Mouse (Mus musculus) C2C12 (cell line): ENCODE results near the gene Kank1. TPM values are rescaled to one million over a fixed set of nuclear protein-coding genes. Genes with fewer than 3 reads are reported as not detected.

Experiments
- H3K27me3 ChIP-seq: one replicate; pipeline ENCODE4 v1.6.1; 2011; ENCODE audit not compliant: control insufficient read depth, insufficient read depth, insufficient read length
- H3K36me3 ChIP-seq: one replicate; pipeline ENCODE4 v1.6.1; 2011; ENCODE audit not compliant: control insufficient read depth, insufficient read depth
- H3K4me3 ChIP-seq: one replicate; pipeline ENCODE4 v1.5.1; 2011; ENCODE audit warnings: mild to moderate bottlenecking, control low read depth; ENCODE audit not compliant: poor library complexity, insufficient read depth, severe bottlenecking
- H3K79me2 ChIP-seq: one replicate; pipeline ENCODE4 v1.6.1; 2011; ENCODE audit not compliant: control insufficient read depth, insufficient read depth
- H3K79me3 ChIP-seq: one replicate; pipeline ENCODE4 v1.6.1; 2011; ENCODE audit warnings: low read depth, control low read depth
- H3ac ChIP-seq: one replicate; pipeline ENCODE3; 2011; ENCODE audit warnings: low read depth; ENCODE audit not compliant: control insufficient read depth, insufficient read length
- CEBPB ChIP-seq: IDR thresholded peaks from one replicate; pipeline ENCODE4 v1.6.1; 2011; ENCODE audit warnings: low read depth, mild to moderate bottlenecking, control low read depth, moderate library complexity
- CTCF ChIP-seq: IDR thresholded peaks from one replicate; pipeline ENCODE4 v1.5.1; 2011; ENCODE audit not compliant: control insufficient read depth, insufficient read depth, insufficient read length
- FOSL1 ChIP-seq: IDR thresholded peaks from one replicate; pipeline ENCODE4 v1.8.0; 2011; ENCODE audit warnings: mild to moderate bottlenecking, low read length; ENCODE audit not compliant: poor library complexity, insufficient read depth, severe bottlenecking
- MAX ChIP-seq: IDR thresholded peaks from one replicate; pipeline ENCODE4 v1.6.1; 2011; ENCODE audit warnings: mild to moderate bottlenecking, control low read depth
- MYOD1 ChIP-seq: IDR thresholded peaks from one replicate; pipeline ENCODE4 v1.6.1; 2011; ENCODE audit warnings: low read depth; ENCODE audit not compliant: control insufficient read depth, insufficient read length
- MYOG ChIP-seq: IDR thresholded peaks from one replicate; pipeline ENCODE4 v1.6.1; 2011; ENCODE audit not compliant: control insufficient read depth, insufficient read length; ENCODE audit errors: extremely low read depth
- USF1 ChIP-seq: IDR thresholded peaks from one replicate; pipeline ENCODE4 v1.6.1; 2011; ENCODE audit warnings: low read depth, mild to moderate bottlenecking, control low read depth, moderate library complexity
- polyA plus RNA-seq: library from polyadenylated mRNA; unstranded; fragments of >200 nt; fragmentation: generic; extraction: Trizol; gene quantifications from one replicate; pipeline ENCODE4 v1.2.1, GENCODE M21; 2012; ENCODE audit warnings: missing spikeins

Gene Kank1
- polyA plus RNA-seq, 1 experiment, result 0.49 TPM

GRCm38 (mm10) chr19:25273179-25273578 lies 36.4 kb downstream of the Kank1 start:
- TF ChIP-seq CEBPB (no peak), MAX (no peak), FOSL1 (no peak), CTCF (no peak), MYOD1 (no peak), MYOG (no peak), USF1 (no peak)
- Histone ChIP-seq H3K79me3 (no peaks in the 10 kb centered on the region), H3K36me3 (no peaks in the 10 kb centered on the region), H3K79me2 (no peaks in the 10 kb centered on the region), H3K27me3 (no peaks in the 10 kb centered on the region), H3K4me3 (no peak overlapping the region), H3ac (no peak overlapping the region)

- H3K36me3 ChIP-seq, result no peaks in the 10 kb centered on the region
- no peaks in the 10 kb centered on the region for H3K79me3 ChIP-seq
- H3ac ChIP-seq, result no peak overlapping the region
- TF ChIP-seq MYOG (no peak), MAX (no peak), FOSL1 (no peak), USF1 (no peak), CTCF (no peak), MYOD1 (no peak), CEBPB (no peak)
- H3K79me2 ChIP-seq, result no peaks in the 10 kb centered on the region
- H3K27me3 ChIP-seq, result no peaks in the 10 kb centered on the region
- no peak overlapping the region for H3K4me3 ChIP-seq
Measured at GRCm38 (mm10) chr19:25276600-25277395, 40.0 kb downstream of the Kank1 start.

- Histone ChIP-seq H3K36me3 (no peaks in the 10 kb centered on the region), H3K79me2 (no peaks in the 10 kb centered on the region), H3K27me3 (no peaks in the 10 kb centered on the region), H3K4me3 (no peak overlapping the region), H3K79me3 (no peaks in the 10 kb centered on the region), H3ac (no peak overlapping the region)
- TF ChIP-seq CTCF (no peak), FOSL1 (no peak), MAX (no peak), USF1 (no peak), MYOD1 (no peak), MYOG (no peak), CEBPB (no peak)
Measured at GRCm38 (mm10) chr19:25277761-25278160, 41.0 kb downstream of the Kank1 start.

- TF ChIP-seq CTCF (no peak), USF1 (no peak), MAX (no peak), MYOG (no peak), MYOD1 (no peak), CEBPB (no peak), FOSL1 (no peak)
- no peaks in the 10 kb centered on the region for H3K79me2 ChIP-seq
- no peak overlapping the region for H3K4me3 ChIP-seq
- no peaks in the 10 kb centered on the region for H3K27me3 ChIP-seq
- H3K79me3 ChIP-seq, result no peaks in the 10 kb centered on the region
- H3K36me3 ChIP-seq, result no peaks in the 10 kb centered on the region
- H3ac ChIP-seq, result no peak overlapping the region
Measured at GRCm38 (mm10) chr19:25279603-25280002, 42.8 kb downstream of the Kank1 start.

- H3K36me3 ChIP-seq, result no peaks in the 10 kb centered on the region
Measured at GRCm38 (mm10) chr19:25283665-25284064, 46.9 kb downstream of the Kank1 start.

More at GRCm38 (mm10) chr19:25283665-25284064, 46.9 kb downstream of the Kank1 start:
- Histone ChIP-seq H3ac (no peak overlapping the region), H3K79me2 (no peaks in the 10 kb centered on the region), H3K4me3 (no peak overlapping the region), H3K79me3 (no peaks in the 10 kb centered on the region), H3K27me3 (no peaks in the 10 kb centered on the region)
- TF ChIP-seq USF1 (no peak), CTCF (no peak), CEBPB (no peak), MYOG (no peak), MYOD1 (no peak), FOSL1 (no peak), MAX (no peak)
